Mouse (Mus musculus) gastrocnemius, postnatal 4 days (tissue): ENCODE data around the gene 2010111I01Rik. TPM values are rescaled to one million over a fixed set of nuclear protein-coding genes. Genes with fewer than 3 reads are reported as not detected.

Source experiments
- DNase-seq, 2 experiments: peaks; one replicate each; pipeline ENCODE4 v3.0.0; 2021 to 2022; ENCODE audit warnings: low spot score in 2 of 2, mixed read lengths in 2 of 2
- total RNA-seq, 2 experiments: library from RNA; stranded (reverse); gene quantifications; 2 replicates each; pipeline ENCODE4 v1.2.3; 2021

Gene 2010111I01Rik
- total RNA-seq, 2 experiments from 2014 or later, result 105 to 158 TPM

DNA sequence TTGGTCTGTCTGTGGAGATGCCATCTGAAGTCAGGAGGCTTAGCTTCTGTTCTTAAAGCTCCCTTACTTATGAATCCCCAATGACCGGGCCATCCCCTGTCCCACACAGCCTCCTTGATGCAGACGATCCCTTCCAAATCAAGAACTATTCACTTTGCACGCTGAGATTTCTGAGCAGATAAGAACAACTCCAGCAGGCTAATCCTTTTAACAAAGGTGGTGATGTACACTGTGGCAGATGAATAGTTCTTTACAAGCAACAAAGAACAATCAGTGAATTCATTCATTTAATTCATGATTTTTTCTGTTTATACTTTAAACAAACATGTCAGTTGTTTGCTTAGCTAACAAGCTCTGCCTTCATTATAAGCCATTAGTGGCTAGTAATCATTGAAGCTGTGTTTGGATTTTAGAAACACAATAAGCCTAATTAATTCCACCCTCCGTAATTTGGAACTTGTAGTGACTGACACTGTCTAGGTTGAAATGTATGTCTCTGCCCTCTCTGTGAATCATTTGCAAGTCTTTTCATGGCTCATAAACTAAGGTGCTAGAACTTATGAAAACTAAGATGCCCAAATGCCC is 182.0 kb downstream of the 2010111I01Rik start:
- DNase-seq, result no peak

- DNase-seq, result no peak
Observed at GRCm38 (mm10) chr13:63148157-63148556, 183.5 kb downstream of the 2010111I01Rik start.

DNA sequence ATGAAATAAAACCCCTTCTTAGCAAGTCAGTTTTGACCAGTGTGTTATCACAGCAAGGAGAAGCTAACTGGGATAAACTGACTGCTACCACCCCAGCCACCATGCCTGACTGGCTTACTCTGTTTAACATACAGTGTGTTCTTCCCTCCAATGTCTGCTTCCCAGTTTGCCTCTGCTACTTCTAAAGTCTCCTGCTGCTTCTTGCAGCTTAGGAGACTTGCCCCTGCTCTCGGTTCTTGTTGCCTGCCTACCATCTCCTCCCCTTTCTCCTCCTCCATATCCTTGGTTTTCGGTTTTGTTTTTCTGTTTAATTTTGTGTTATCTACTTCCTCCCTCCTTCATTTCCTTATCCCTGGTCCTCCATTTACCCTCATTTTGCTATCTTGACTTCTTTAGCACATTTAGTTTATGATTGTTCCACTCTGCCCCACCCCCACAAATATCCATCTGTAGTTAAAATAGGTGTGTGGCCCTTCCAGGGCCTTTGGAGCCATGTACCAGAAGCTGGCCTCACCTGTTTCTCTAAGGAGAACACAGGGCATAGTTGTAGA is 185.9 kb downstream of the 2010111I01Rik start:
- DNase-seq, result no peak

GRCm38 (mm10) chr13:63151028-63151738 is 186.5 kb downstream of the 2010111I01Rik start:
- DNase-seq, result no peak

GRCm38 (mm10) chr13:63152498-63152897 is 187.8 kb downstream of the 2010111I01Rik start:
- DNase-seq, result no peak

DNA sequence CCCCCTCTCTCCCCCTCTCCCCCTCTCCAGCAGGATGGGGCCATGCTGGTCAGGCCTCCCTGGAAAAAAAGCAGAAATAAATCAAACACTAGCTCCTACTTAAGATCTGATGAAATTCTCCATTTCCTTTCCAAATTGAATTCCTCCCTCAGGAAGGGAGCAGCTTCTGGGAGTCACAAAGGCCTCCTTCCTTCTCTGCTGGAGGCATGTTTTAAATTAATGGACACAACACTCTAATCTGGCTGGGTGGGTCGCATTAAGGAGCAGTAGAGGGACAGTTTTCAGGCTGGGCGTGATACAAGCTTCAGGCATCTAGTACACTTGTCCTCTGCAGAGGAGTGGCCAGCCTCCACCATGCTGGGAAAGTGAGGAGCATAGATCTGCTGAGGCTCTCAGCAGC is 188.7 kb downstream of the 2010111I01Rik start:
- DNase-seq, result no peak

GRCm38 (mm10) chr13:63154851-63155571 is 190.3 kb downstream of the 2010111I01Rik start:
- peak in 1 of 2 experiments; percentile 74 for DNase-seq

DNA sequence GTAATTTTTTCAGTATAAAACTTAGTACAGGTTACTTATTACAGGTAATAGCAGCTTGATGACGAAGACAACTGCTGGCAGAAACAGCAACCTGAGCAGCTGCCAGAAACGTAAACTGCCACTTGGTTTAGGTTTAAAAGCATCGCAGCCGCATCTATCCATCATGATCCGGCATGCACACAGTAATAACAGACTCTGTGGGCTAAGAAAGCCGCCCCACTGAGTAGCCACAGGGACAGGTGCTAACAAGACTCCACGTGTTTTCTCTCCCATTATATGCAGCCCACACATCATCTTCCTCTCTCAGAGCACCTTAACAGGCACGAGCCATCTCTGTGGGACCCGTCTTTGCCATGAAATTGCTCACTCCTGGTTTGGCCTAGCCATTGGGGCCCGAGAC is 191.6 kb downstream of the 2010111I01Rik start:
- DNase-seq, result no peak

GRCm38 (mm10) chr13:63170282-63171073 is 205.8 kb downstream of the 2010111I01Rik start:
- DNase-seq, result no peak

- no peak for DNase-seq
Observed at GRCm38 (mm10) chr13:63171347-63172096, 206.8 kb downstream of the 2010111I01Rik start.

GRCm38 (mm10) chr13:63172097-63172445 is 207.4 kb downstream of the 2010111I01Rik start:
- no peak for DNase-seq

DNA sequence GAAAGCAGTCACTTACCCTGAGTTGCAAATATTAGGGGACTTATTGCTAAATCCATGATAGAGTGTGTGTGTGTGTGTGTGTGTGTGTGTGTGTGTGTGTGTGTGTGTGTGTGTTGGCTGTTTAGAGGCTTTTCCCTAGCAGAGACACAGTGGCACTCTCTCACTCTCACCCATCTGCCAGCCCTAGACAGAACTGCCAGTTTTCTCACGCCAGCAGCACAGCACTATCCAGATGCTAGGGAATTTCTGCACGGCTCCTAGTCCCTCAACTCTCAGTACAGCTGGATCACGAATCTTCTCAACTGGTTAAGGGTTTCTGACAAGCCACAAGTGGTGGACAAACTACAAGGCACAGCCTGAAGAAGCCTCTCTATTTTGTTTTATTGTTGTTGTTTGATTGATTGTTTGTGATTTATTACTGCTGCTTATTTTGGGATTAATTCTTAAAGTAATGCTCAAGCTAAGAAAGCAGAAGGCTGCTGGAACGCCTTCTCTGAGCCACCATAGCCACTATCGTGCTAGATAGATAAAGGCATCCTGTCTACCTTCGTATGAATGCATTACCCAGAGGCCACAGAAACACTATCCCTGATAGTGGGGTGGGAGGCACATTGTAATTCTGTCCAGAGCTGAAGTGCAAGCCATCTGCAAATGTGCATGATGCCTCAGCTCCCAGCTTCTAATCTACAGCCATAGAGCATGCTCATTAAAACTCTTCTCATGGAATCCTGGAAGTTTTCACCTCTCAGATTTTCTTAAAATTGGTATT is 209.7 kb downstream of the 2010111I01Rik start:
- DNase-seq, result no peak

DNA sequence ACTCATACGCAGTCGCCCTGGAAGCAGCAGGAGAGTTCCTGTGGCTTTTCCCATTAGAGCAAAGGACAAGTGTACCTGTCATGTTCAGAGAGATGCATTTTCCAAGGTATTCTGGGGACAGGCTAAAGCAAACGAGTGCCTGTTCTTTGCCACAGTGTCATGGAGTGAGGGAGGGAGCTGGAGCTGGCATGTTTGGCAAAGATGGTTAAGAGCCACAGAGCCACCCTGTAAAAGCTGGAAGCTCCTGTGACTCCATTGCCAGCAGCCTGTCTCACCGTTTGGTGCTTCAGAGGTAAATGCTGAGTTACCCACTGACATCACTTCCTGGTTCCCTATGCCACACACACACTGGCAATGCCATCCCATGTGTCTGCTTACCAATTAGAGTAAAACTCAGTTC is 211.4 kb downstream of the 2010111I01Rik start:
- DNase-seq, result no peak

- no peak for DNase-seq
Observed at GRCm38 (mm10) chr13:63177232-63177631, 212.5 kb downstream of the 2010111I01Rik start.

GRCm38 (mm10) chr13:63180641-63181235 is 216.0 kb downstream of the 2010111I01Rik start:
- DNase-seq, result no peak

GRCm38 (mm10) chr13:63184946-63185345 is 220.3 kb downstream of the 2010111I01Rik start:
- DNase-seq, result no peak

- no peak for DNase-seq
Observed at GRCm38 (mm10) chr13:63186217-63186616, 221.5 kb downstream of the 2010111I01Rik start.

- DNase-seq, result no peak
Observed at GRCm38 (mm10) chr13:63186642-63187041, 221.9 kb downstream of the 2010111I01Rik start.
